24 mouse cellular contexts compared by ENCODE assay signal in genomic region chr5:88499781-88500180, GRCm38 (mm10). TPM values are rescaled to one million over a fixed set of nuclear protein-coding genes. Genes with fewer than 3 reads are reported as not detected.
DNase-seq lines count a peak whose midpoint lies in the region; ATAC-seq and TF ChIP-seq lines count a peak whose summit lies in the region.
"Had no signal": no experiment of that assay in that cellular context is flagged by ENCODE, and none has a peak within 500 bp of the region (broad histone marks: within the 10 kb centered on the region; RNA-seq: fewer than 3 reads in every experiment).

No protein-coding gene starts in this region.

- DNase-seq in heart, adult 11 months: peak; percentile 8
- DNase-seq in heart, postnatal 25 days (ENCODE audit: low spot score): no peak
- DNase-seq in thymus, postnatal 10 days (ENCODE audit: low spot score in 2 of 2): peak; percentile 8 to 15
- DNase-seq in thymus, adult 2 months: no peak
- DNase-seq in adrenal gland, postnatal 4 days (ENCODE audit: low spot score in 2 of 2): no peak
- DNase-seq in cerebellum, adult 9-10 months: no peak
- DNase-seq in left cerebral cortex, adult 8-10 months (ENCODE audit: low spot score in 2 of 2): no peak
- DNase-seq: adrenal gland, postnatal 36 days; cerebellum, postnatal 36 days; kidney, adult 2 months; liver, postnatal 0 days; retina, postnatal 1 day had no signal

- no peaks in the 10 kb centered on the region for H3K36me3 ChIP-seq in thymus, adult 2 months (ENCODE audit: control insufficient read depth, insufficient read depth, low read length)
- H3K36me3 ChIP-seq: embryonic facial prominence, embryonic 15.5 days; hindbrain, embryonic 10.5 days; midbrain, embryonic 15.5 days had no signal

- no peak overlapping the region for H3K4me3 ChIP-seq in thymus, adult 2 months (ENCODE audit: control insufficient read depth, insufficient read depth, low read length)
- H3K4me3 ChIP-seq: embryonic facial prominence, embryonic 15.5 days; hindbrain, embryonic 10.5 days; midbrain, embryonic 15.5 days had no signal

- intact Hi-C loops in heart, postnatal 25 days (cut with DNase I): no loop called here

- no peak for TF ChIP-seq POLR2A in thymus, adult 2 months (IDR thresholded peaks at IDR 0.05; ENCODE audit: control insufficient read depth, extremely low read depth, insufficient read depth, low read length, poor library complexity)

- peaks cover 3% of the 10 kb centered on the region for H3K4me1 ChIP-seq in thymus, adult 2 months (replicated peaks; ENCODE audit: control insufficient read depth, insufficient read depth, low read length)
- H3K4me1 ChIP-seq: embryonic facial prominence, embryonic 15.5 days; hindbrain, embryonic 10.5 days; midbrain, embryonic 15.5 days had no signal

- no peaks in the 10 kb centered on the region for H3K27me3 ChIP-seq in thymus, adult 2 months (ENCODE audit: control insufficient read depth, insufficient read depth, low read length)
- H3K27me3 ChIP-seq: embryonic facial prominence, embryonic 15.5 days; midbrain, embryonic 15.5 days had no signal

- WGBS in thymus, adult 2 months: 7% methylated on average over 3 of the region's 3 CpGs

- H3K27ac ChIP-seq in thymus, adult 2 months (ENCODE audit: control insufficient read depth, insufficient read depth, low read length): no peak overlapping the region
- H3K27ac ChIP-seq: embryonic facial prominence, embryonic 15.5 days; hindbrain, embryonic 10.5 days; midbrain, embryonic 15.5 days had no signal

- TF ChIP-seq CTCF in thymus, adult 2 months (IDR thresholded peaks at IDR 0.05; ENCODE audit: borderline replicate concordance, control insufficient read depth, extremely low read depth, insufficient read depth, low read length, poor library complexity): no peak

- ATAC-seq in megakaryocyte, adult 5-6 weeks (ENCODE audit: poor library complexity, severe bottlenecking): peak; percentile 85
- ATAC-seq: forebrain, embryonic 14.5 days; liver, postnatal 0 days; midbrain, embryonic 15.5 days had no signal

RNA-seq across cellular contexts. Expression of gene Enam, which starts 12.0 kb away (rescaled TPM):
- not detected for total RNA-seq in heart, postnatal 25 days (2021)
- polyA plus RNA-seq in thymus, adult 2 months (2012; rRNA removed): 0.03 TPM in 1 of 2 replicates, not detected in the other
- total RNA-seq in megakaryocyte, adult 5-6 weeks (2015): not detected in 2 replicates
- total RNA-seq in megakaryocyte, adult 5-6 weeks (2017): not detected in 2 replicates
- not detected for total RNA-seq in adrenal gland, postnatal 4 days (2021)
- not detected for total RNA-seq in left cerebral cortex, adult 8-10 months (2022)
- total RNA-seq: adrenal gland, postnatal 36 days; ES-E14; gastrocnemius, adult 8-10 months; left cerebral cortex, adult 18-20 months had no signal
- polyA plus RNA-seq: embryonic facial prominence, embryonic 15.5 days; forebrain, embryonic 14.5 days; heart, embryonic 11.5 days; hindbrain, embryonic 10.5 days; kidney, adult 2 months; large intestine, adult 2 months; liver, postnatal 0 days; midbrain, embryonic 15.5 days; neural tube, embryonic 14.5 days had no signal

RNA-seq across cellular contexts. Expression of gene Jchain, which starts 27.9 kb away (rescaled TPM):
- under 1 TPM in 1 of 2 experiments, not detected in 1; 0.10 TPM for total RNA-seq in heart, postnatal 25 days (2021)
- polyA plus RNA-seq in thymus, adult 2 months (2012; rRNA removed): 40.8 and 79.5 TPM in 2 replicates
- 14.6 and 57.2 TPM in 2 replicates for total RNA-seq in megakaryocyte, adult 5-6 weeks (2015)
- total RNA-seq in megakaryocyte, adult 5-6 weeks (2017): 9.2 and 29.6 TPM in 2 replicates
- total RNA-seq in adrenal gland, postnatal 4 days (2021): under 1 TPM; 0.28 to 0.45 TPM
- total RNA-seq in left cerebral cortex, adult 8-10 months (2022): under 1 TPM; 0.37 to 0.77 (median 0.59) TPM
- polyA plus RNA-seq: heart, embryonic 11.5 days had no signal

RNA-seq across cellular contexts. Expression of gene Ambn, which starts 44.0 kb away (rescaled TPM):
- total RNA-seq in heart, postnatal 25 days (2021): not detected
- 0.10 and 0.12 TPM in 2 replicates for polyA plus RNA-seq in thymus, adult 2 months (2012; rRNA removed)
- not detected in 2 replicates for total RNA-seq in megakaryocyte, adult 5-6 weeks (2015)
- not detected in 2 replicates for total RNA-seq in megakaryocyte, adult 5-6 weeks (2017)
- not detected for total RNA-seq in adrenal gland, postnatal 4 days (2021)
- total RNA-seq in left cerebral cortex, adult 8-10 months (2022): not detected
- total RNA-seq: adrenal gland, postnatal 36 days; ES-E14; gastrocnemius, adult 8-10 months; left cerebral cortex, adult 18-20 months had no signal
- polyA plus RNA-seq: forebrain, embryonic 14.5 days; heart, embryonic 11.5 days; hindbrain, embryonic 10.5 days; kidney, adult 2 months; large intestine, adult 2 months; liver, postnatal 0 days; midbrain, embryonic 15.5 days; neural tube, embryonic 14.5 days; small intestine, adult 2 months had no signal

RNA-seq across cellular contexts. Expression of gene Utp3, which starts 54.5 kb away (rescaled TPM):
- 10 to 100 TPM; 19.3 to 19.9 TPM for total RNA-seq in heart, postnatal 25 days (2021)
- 19.0 and 21.3 TPM in 2 replicates for polyA plus RNA-seq in thymus, adult 2 months (2012; rRNA removed)
- 74.1 and 86.4 TPM in 2 replicates for total RNA-seq in megakaryocyte, adult 5-6 weeks (2015)
- 56.8 and 60.0 TPM in 2 replicates for total RNA-seq in megakaryocyte, adult 5-6 weeks (2017)
- total RNA-seq in adrenal gland, postnatal 4 days (2021): 10 to 100 TPM; 37.4 to 39.1 TPM
- 10 to 100 TPM; 25.3 to 33.2 (median 29.2) TPM for total RNA-seq in left cerebral cortex, adult 8-10 months (2022)

Comparison
In these comparisons a context has a peak if more than half of its experiments do, and no peak if none do; other contexts are left out.
1. DNase-seq: peak in heart, adult 11 months (single experiment) and thymus, postnatal 10 days (2 of 2); none in heart, postnatal 25 days (single experiment), thymus, adult 2 months (single experiment), adrenal gland, postnatal 4 days (0 of 2), cerebellum, adult 9-10 months (single experiment) and left cerebral cortex, adult 8-10 months (0 of 2).
2. RNA of gene Jchain, which starts 27.9 kb away (total RNA-seq): 9.2 to 57.2 TPM in megakaryocyte, adult 5-6 weeks; 0.37 to 0.77 TPM in left cerebral cortex, adult 8-10 months, 0.28 to 0.45 TPM in adrenal gland, postnatal 4 days and 0.10 TPM in heart, postnatal 25 days; every median in the first group is over 4 times any median in the second.